Mouse (Mus musculus) cerebellum, adult 2 months (tissue): ENCODE data around the gene Slc25a53.

ENCODE experiments used
- CTCF ChIP-seq: fragments of 200-500 bp; IDR thresholded peaks from 2 replicates; pipeline ENCODE4 v1.5.1; 2011; ENCODE audit warnings: low read depth, mild to moderate bottlenecking, control low read depth, low read length, moderate library complexity, borderline replicate concordance; ENCODE audit not compliant: insufficient read depth
- POLR2A ChIP-seq: fragments of 200-500 bp; IDR thresholded peaks from 2 replicates; pipeline ENCODE4 v1.6.1; 2011; ENCODE audit warnings: low read length, control low read depth, borderline replicate concordance; ENCODE audit not compliant: insufficient read depth

GRCm38 (mm10) chrX:137038000-137038483 is at the start of gene Slc25a53:
- TF ChIP-seq CTCF (no peak), POLR2A (peak; percentile 29; the same call in 1 of the 2 replicates)
